ENCODE assay signal across 17 mouse cellular contexts in the genomic region with DNA sequence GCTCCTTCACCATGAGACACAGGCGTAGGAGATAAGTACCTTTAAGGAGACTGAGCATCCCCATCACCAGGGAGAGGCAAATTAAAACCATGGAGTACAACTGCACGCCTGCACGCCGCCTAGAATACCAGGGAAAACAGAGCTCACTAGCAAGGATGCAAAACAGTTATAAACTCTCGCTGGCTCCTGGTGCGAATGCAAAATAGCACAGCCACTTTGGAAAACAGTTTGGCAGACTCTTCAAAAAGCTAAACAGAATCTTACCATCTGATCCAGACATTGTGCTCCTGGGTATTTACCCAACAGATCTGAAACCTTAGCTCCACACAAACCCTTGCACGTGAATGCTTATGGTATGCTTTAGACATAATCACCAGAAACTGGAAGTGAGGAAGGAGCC.
DNase-seq lines count a peak whose midpoint lies in the region.
"Had no signal": no experiment of that assay in that cellular context is flagged by ENCODE, and none has a peak within 500 bp of the region (broad histone marks: within the 10 kb centered on the region; RNA-seq: fewer than 3 reads in every experiment).

No protein-coding gene starts in this region.

- intact Hi-C loops in left cerebral cortex, postnatal 36 days (cut with DNase I) = no loop called here

- peak; percentile 8 to 51 for DNase-seq in layer of hippocampus, adult 18-20 months (ENCODE audit: low spot score in 2 of 2)
- DNase-seq in layer of hippocampus, postnatal 25 days (ENCODE audit: extremely low spot score in 1 of 2, low spot score in 1 of 2) = no peak
- peak; percentile 57 for DNase-seq in brain, adult 2 months (ENCODE audit: low read depth, low spot score)
- DNase-seq in frontal cortex, adult 2 months (ENCODE audit: extremely low spot score in 1 of 2, low spot score in 1 of 2) = peak; percentile 13 to 61
- DNase-seq in left cerebral cortex, postnatal 36 days (ENCODE audit: low spot score in 2 of 2) = peak; percentile 22 to 35
- no peak for DNase-seq in Muller cell, postnatal 12 days (ENCODE audit: inconsistent ontology term)
- DNase-seq in kidney, adult 9 months = no peak
- DNase-seq: adrenal gland, adult 8-10 months; B cell, adult 2 months; cerebellum, adult 9-10 months; gastrocnemius, postnatal 36 days; heart, adult 2 months; heart, postnatal 14 days; kidney, adult 11 months; kidney, postnatal 4 days; liver, postnatal 0 days; thymus, postnatal 25 days had no signal

Comparison
In these comparisons a context has a peak if more than half of its experiments do, and no peak if none do; other contexts are left out.
1. DNase-seq: peak in layer of hippocampus, adult 18-20 months (2 of 2), brain, adult 2 months (single experiment), frontal cortex, adult 2 months (2 of 2) and left cerebral cortex, postnatal 36 days (2 of 2); none in layer of hippocampus, postnatal 25 days (0 of 2), Muller cell, postnatal 12 days (single experiment) and kidney, adult 9 months (single experiment).